Mouse (Mus musculus): Measurements from ENCODE around the gene Lrba. TPM values are rescaled to one million over a fixed set of nuclear protein-coding genes. Genes with fewer than 3 reads are reported as not detected.

Gene Lrba
- polyA plus RNA-seq (2015; fragmentation: Nextera tagmentation; extraction: Ambion mirVana) = 2.9 and 3.2 TPM in 2 replicates

GRCm38 (mm10) chr3:86224564-86225421 lies at the start of gene Lrba:
Gene Lrba (plus strand): TSS chr3:86224680.
- Histone ChIP-seq H3K4me2 (peak within 1 kb of the TSS; percentile 91), H3K9ac (peak within 1 kb of the TSS; percentile 71), H3K36me3 (no peaks in the 10 kb centered on the region), H3K27me3 (0 out of 2 replicates have a peak, but pooled peaks cover 7% of the 10 kb centered on the region), H3K4me3 (peak within 1 kb of the TSS; percentile 70), H3K4me1 (0 out of 2 replicates have a peak, but pooled peaks cover 7% of the 10 kb centered on the region), H3K27ac (peak within 1 kb of the TSS; percentile 96), H3K9me3 (no peaks in the 10 kb centered on the region)
- 1% methylated on average over 48 of the region's 55 CpGs for WGBS
- ATAC-seq (ENCODE audit: borderline replicate concordance, extremely low read depth, low FRiP score, low TSS enrichment) = peak; percentile 90

DNA sequence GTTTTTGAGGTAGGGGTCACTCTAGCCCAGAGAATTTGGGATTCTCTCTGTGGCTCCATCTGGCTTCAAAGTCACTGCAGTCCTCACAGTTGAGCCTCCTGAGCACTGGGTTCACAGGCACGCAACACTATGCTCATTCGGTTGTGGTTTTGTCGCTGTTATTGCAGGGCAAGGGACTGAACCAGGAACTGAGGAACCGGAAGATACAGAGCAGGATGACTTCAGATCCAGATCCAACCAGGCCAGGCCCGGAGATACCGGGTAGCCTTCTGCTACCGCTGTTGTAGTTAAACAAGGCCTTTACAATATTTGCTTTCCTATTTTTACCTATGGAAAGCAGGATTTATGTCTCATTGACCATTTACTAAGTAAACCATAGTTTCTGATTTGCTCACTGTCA lies 44.8 kb upstream of the Lrba start:
- Histone ChIP-seq H3K27me3 (no peaks in the 10 kb centered on the region), H3K9me3 (no peaks in the 10 kb centered on the region), H3K4me2 (no peak overlapping the region), H3K4me3 (no peak overlapping the region), H3K4me1 (no peaks in the 10 kb centered on the region), H3K9ac (no peak overlapping the region), H3K27ac (no peak overlapping the region), H3K36me3 (no peaks in the 10 kb centered on the region)
- ATAC-seq (ENCODE audit: borderline replicate concordance, extremely low read depth, low FRiP score, low TSS enrichment) = no peak
- 83% methylated on average over 7 of the region's 7 CpGs for WGBS

GRCm38 (mm10) chr3:86181107-86181506 lies 43.4 kb upstream of the Lrba start:
- Histone ChIP-seq H3K27me3 (no peaks in the 10 kb centered on the region), H3K27ac (no peak overlapping the region), H3K4me1 (no peaks in the 10 kb centered on the region), H3K9me3 (no peaks in the 10 kb centered on the region), H3K4me3 (no peak overlapping the region), H3K4me2 (no peak overlapping the region), H3K36me3 (no peaks in the 10 kb centered on the region), H3K9ac (no peak overlapping the region)
- ATAC-seq (ENCODE audit: borderline replicate concordance, extremely low read depth, low FRiP score, low TSS enrichment) = no peak
- 57% methylated on average over 5 of the region's 5 CpGs for WGBS

DNA sequence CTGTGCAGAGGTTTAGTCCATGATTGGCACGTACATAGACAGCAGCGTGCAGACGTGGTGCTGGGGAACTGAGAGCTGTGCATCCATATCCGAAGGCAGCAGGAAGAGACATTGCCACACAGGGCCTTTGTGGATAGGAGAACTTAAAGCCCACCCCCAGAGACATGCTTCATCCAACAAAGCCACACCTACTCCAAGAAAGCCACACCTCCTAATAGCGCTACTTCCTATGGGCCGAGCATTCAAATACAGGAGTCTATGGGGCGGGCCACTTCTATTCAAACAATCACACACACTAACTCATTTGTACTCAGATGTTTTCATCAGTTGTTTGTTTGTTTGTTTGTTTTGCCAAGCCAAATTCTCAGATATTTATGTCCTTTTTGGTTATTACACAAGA lies 39.9 kb upstream of the Lrba start:
- Histone ChIP-seq H3K36me3 (no peaks in the 10 kb centered on the region), H3K27me3 (no peaks in the 10 kb centered on the region), H3K9ac (no peak overlapping the region), H3K4me1 (peaks cover 4% of the 10 kb centered on the region; the same call in 1 of the 2 replicates), H3K4me3 (no peak overlapping the region), H3K9me3 (no peaks in the 10 kb centered on the region), H3K4me2 (no peak overlapping the region), H3K27ac (no peak overlapping the region)
- WGBS = 81% methylated on average over 7 of the region's 7 CpGs
- ATAC-seq (ENCODE audit: borderline replicate concordance, extremely low read depth, low FRiP score, low TSS enrichment) = no peak

- Histone ChIP-seq H3K9me3 (no peaks in the 10 kb centered on the region), H3K4me3 (no peak overlapping the region), H3K36me3 (no peaks in the 10 kb centered on the region), H3K4me2 (no peak overlapping the region), H3K27ac (peak overlapping the region; percentile 47; the same call in 1 of the 2 replicates), H3K27me3 (no peaks in the 10 kb centered on the region), H3K9ac (no peak overlapping the region), H3K4me1 (peaks cover 4% of the 10 kb centered on the region; the same call in 1 of the 2 replicates)
- no peak for ATAC-seq (ENCODE audit: borderline replicate concordance, extremely low read depth, low FRiP score, low TSS enrichment)
- 51% methylated on average over 5 of the region's 5 CpGs for WGBS
These were observed 36.6 kb upstream of the Lrba start for GRCm38 (mm10) chr3:86187736-86188389.

GRCm38 (mm10) chr3:86195981-86196380 lies 28.5 kb upstream of the Lrba start:
- Histone ChIP-seq H3K27ac (no peak overlapping the region), H3K4me3 (no peak overlapping the region), H3K27me3 (no peaks in the 10 kb centered on the region), H3K36me3 (no peaks in the 10 kb centered on the region), H3K9me3 (no peaks in the 10 kb centered on the region), H3K4me2 (no peak overlapping the region), H3K9ac (no peak overlapping the region), H3K4me1 (no peaks in the 10 kb centered on the region)
- WGBS = 48% methylated on average over 15 of the region's 15 CpGs
- ATAC-seq (ENCODE audit: borderline replicate concordance, extremely low read depth, low FRiP score, low TSS enrichment) = no peak

GRCm38 (mm10) chr3:86196471-86196870 lies 28.0 kb upstream of the Lrba start:
- 59% methylated on average over 3 of the region's 3 CpGs for WGBS
- H3K27ac ChIP-seq = no peak overlapping the region
- no peak overlapping the region for H3K4me3 ChIP-seq
- no peak for ATAC-seq (ENCODE audit: borderline replicate concordance, extremely low read depth, low FRiP score, low TSS enrichment)
- no peaks in the 10 kb centered on the region for H3K9me3 ChIP-seq
- H3K4me1 ChIP-seq = no peaks in the 10 kb centered on the region
- no peak overlapping the region for H3K9ac ChIP-seq
- no peak overlapping the region for H3K4me2 ChIP-seq
- H3K36me3 ChIP-seq = no peaks in the 10 kb centered on the region
- no peaks in the 10 kb centered on the region for H3K27me3 ChIP-seq

DNA sequence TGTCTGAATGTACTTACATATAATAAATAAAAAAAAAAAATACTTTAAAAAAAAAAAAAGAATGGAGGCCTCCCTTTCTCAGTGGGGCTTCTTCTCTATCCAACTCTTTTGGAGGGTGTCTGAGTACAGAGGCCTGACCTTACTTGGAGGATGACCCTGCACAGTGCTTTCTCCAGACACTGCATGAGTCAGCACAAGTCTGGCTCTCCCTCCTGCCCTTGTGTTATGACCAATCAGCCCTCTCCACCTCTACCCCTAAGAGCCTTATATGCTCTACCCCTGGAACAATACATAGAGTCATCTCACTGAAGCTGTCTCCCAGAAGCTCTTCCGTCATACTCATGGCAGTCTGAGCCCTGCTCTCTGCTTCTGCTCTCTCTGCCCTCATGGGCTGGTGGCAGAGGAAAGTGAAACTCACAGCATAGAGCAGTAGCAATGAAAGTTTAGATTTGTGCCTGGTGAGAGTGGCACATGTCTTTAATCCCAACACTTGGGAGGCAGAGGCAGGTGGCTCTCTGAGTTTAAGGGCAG lies 22.8 kb upstream of the Lrba start:
- Histone ChIP-seq H3K36me3 (no peaks in the 10 kb centered on the region), H3K4me1 (no peaks in the 10 kb centered on the region), H3K4me3 (no peak overlapping the region), H3K9ac (no peak overlapping the region), H3K27me3 (no peaks in the 10 kb centered on the region), H3K9me3 (no peaks in the 10 kb centered on the region), H3K27ac (no peak overlapping the region), H3K4me2 (no peak overlapping the region)
- WGBS = 83% methylated on average over 1 of the region's 1 CpGs
- no peak for ATAC-seq (ENCODE audit: borderline replicate concordance, extremely low read depth, low FRiP score, low TSS enrichment)

DNA sequence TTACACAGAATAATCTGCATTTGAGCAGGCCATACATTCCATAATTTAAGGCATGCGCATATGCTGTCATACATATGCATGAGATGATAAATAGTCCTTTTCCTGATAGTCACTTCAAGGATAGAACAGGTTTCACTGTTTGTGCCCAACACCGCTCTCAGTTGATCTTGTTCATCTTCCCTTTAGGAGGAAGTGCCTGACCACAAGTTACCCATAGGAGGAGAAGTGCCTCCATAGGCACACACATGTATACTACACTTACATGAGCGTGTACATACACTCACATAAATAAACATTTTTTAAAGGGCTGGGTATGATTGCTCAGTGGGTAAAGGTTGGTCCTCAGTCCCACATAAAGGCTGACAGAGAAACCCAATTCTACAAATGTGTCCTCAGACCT lies 22.0 kb upstream of the Lrba start:
- no peaks in the 10 kb centered on the region for H3K27me3 ChIP-seq
- no peak overlapping the region for H3K4me3 ChIP-seq
- ATAC-seq (ENCODE audit: borderline replicate concordance, extremely low read depth, low FRiP score, low TSS enrichment) = no peak
- no peak overlapping the region for H3K9ac ChIP-seq
- 81% methylated on average over 3 of the region's 3 CpGs for WGBS
- no peaks in the 10 kb centered on the region for H3K4me1 ChIP-seq
- no peaks in the 10 kb centered on the region for H3K9me3 ChIP-seq
- H3K4me2 ChIP-seq = no peak overlapping the region
- H3K27ac ChIP-seq = no peak overlapping the region
- H3K36me3 ChIP-seq = no peaks in the 10 kb centered on the region

GRCm38 (mm10) chr3:86204608-86205358 lies 19.7 kb upstream of the Lrba start:
- WGBS = 70% methylated on average over 6 of the region's 6 CpGs
- Histone ChIP-seq H3K4me1 (no peaks in the 10 kb centered on the region), H3K36me3 (no peaks in the 10 kb centered on the region), H3K4me3 (no peak overlapping the region), H3K9ac (no peak overlapping the region), H3K4me2 (no peak overlapping the region), H3K27ac (no peak overlapping the region), H3K27me3 (no peaks in the 10 kb centered on the region), H3K9me3 (no peaks in the 10 kb centered on the region)
- ATAC-seq (ENCODE audit: borderline replicate concordance, extremely low read depth, low FRiP score, low TSS enrichment) = no peak

DNA sequence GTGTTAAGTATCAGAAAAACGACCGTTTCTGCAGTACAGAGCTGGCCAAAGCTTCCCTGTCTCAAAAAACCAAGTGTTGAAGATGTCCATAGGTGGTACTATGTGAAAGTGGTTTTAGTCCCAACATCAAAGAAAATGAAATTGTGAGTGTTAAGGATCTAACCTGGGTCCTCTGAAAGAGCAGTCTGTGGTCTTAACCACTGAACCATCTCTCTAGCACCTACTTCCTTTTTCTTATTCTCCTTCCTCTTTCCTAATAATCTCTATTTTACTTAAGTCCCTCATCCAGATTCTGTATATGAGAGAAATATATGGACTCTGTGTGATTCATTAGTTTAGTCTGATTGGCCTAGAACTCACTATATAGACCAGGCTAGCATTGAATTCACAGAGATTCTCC lies 17.9 kb upstream of the Lrba start:
- Histone ChIP-seq H3K9me3 (no peaks in the 10 kb centered on the region), H3K4me3 (no peak overlapping the region), H3K27me3 (no peaks in the 10 kb centered on the region), H3K27ac (no peak overlapping the region), H3K4me2 (no peak overlapping the region), H3K36me3 (no peaks in the 10 kb centered on the region), H3K4me1 (no peaks in the 10 kb centered on the region), H3K9ac (no peak overlapping the region)
- WGBS = 77% methylated on average over 2 of the region's 2 CpGs
- no peak for ATAC-seq (ENCODE audit: borderline replicate concordance, extremely low read depth, low FRiP score, low TSS enrichment)
